Mouse (Mus musculus) spleen, adult 12 weeks (tissue): Measurements from ENCODE around the gene Galnt12.
A peak's percentile ranks its signal among the peaks of the same experiment; 100 is the strongest.
"Not testable (repeated sequence)": the region's sequence is repeated elsewhere in the genome, so short reads cannot be mapped to it uniquely, and the experiment has no call there.

Source experiments
- DNase-seq: peaks from one replicate; pipeline ENCODE4 v3.0.0; 2022; ENCODE audit warnings: low spot score

Galnt12 gene

DNA sequence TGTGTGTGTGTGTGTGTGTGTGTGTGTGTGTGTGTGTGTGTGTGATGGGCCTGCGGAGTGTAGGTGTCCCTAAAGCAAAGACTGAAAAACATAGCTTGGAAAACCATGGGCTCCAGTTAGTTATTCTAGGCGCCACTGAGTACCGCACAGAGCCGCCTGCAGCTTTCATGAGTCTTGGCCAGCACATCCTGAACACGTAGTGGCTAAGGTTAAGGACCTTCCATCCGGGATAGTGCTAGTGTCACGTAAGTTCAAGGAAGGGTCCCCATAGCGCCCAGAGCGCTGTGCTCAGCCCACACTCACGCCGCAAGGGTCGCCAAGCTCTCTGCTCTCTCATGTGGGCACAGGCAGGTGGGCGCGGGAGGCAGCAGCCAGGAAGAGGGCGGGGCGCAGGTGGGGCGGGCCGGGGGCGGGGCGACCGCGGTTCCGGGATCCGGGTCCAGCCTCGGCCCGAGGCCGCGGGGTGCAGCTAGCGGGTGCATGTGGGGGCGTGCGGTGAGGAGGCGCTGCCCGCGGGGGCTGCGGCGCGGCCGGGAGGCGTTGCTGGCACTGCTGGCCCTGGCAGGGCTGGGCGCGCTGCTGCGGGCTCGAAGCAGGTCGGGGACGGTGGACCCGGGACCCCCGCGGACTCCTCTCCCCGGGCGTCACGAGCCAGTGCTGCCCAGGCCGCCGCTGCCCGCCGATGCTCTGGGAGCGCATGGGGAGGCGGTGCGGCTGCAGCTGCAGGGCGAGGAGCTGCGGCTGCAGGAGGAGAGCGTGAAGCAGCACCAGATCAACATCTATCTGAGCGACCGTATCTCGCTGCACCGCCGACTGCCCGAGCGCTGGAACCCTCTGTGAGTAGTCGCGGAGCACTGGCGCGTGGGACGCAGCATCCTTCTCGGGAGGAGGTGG lies at the start of gene Galnt12:
TSS of gene Galnt12 (plus strand) at position 417 of the 894 bp plus-strand sequence.
- DNase-seq: peak; percentile 4

DNA sequence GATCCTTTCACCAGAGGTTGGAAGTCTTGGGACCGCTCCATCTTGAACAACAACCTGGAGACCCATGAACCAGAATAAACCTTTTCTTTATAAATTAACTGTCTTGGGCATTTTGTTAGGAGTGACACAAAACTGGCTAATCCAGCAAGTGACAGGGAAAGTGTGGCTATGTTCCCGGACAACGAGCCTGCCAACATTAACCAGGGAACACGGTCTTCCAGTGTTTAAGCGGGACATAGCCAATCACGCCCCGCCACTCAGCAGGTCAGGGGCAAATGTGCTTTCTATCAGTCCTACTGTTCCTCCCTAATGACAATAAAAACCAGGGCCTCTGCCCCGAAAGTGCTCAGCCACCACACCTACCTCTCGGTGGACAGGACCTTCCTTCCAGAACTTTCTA lies 47.8 kb upstream of the Galnt12 start:
- no peak for DNase-seq

DNA sequence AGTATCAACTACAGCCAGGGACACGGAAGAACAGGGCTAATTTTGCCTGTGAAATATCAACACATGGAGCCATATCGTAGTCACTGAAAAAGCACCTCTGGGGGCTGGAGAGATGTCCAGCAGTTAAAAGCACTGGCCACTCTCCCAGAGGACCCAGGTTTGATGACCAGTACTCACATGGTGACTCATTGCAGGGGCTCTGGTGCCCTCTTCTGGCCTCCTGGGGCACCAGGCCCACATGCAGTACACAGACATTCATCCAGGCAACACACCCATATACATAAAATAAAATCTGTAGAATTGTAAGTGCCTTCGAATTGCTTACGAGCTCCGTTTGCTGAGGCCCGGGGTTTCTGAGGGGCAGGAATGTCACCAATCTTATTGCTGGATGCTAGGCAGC lies 44.7 kb upstream of the Galnt12 start:
- no peak for DNase-seq

DNA sequence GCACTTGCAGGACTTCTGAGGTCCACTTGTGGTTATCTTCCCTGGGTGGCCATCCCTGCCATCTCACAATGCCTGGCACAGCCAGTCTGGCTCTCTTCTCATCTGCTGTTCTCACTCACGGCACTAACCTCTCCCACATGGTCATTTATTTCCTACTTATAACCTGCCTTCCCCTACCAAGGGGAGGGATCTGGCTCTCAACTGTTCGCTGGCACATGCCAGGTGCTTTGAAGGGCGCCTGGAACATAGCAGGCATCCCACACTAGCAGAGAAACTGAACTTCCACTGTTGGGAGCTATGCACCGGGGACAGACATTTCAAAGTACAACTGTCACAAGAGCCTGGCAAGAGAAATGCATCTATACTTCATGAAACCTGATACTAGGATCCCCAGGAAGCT lies 43.9 kb upstream of the Galnt12 start:
- no peak for DNase-seq

DNA sequence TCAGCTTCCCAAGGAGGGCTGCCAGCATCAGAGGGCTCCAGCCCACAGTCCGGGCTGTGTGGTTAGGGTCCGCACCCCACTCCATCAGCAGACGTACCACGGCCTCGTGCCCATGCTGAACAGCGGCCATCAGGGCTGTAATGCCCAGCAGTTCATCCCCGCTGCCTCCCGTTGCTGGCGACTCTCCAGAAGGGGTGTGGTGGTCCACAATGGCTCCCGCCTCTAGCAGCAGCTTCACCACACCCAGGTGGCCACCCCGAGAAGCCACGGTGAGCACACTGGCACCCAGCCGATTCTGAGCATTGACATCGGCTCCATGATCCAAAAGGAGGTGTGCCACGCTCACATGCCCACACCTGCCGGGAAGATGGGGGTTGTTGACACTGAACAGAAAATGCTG lies 42.5 kb upstream of the Galnt12 start:
- no peak for DNase-seq

DNA sequence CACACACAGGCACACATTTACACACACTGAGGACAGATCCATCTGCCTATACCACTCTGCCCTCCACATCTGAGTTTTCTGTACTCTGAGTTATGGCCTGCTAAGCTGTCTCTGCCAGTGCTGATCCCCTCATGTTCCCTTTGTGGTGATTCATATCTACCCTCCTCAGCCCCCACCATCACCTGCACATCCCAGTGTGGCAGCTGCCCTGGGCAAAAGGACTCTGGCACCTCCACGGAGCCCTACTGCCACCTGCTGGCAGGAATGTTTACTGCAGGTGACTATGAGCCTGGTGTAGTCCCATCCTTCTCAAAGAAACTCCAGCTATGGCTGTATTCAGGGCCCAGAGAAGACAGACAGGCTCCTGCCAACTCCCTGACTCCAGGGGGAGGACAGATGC lies 41.5 kb upstream of the Galnt12 start:
- peak; percentile 57 for DNase-seq

DNA sequence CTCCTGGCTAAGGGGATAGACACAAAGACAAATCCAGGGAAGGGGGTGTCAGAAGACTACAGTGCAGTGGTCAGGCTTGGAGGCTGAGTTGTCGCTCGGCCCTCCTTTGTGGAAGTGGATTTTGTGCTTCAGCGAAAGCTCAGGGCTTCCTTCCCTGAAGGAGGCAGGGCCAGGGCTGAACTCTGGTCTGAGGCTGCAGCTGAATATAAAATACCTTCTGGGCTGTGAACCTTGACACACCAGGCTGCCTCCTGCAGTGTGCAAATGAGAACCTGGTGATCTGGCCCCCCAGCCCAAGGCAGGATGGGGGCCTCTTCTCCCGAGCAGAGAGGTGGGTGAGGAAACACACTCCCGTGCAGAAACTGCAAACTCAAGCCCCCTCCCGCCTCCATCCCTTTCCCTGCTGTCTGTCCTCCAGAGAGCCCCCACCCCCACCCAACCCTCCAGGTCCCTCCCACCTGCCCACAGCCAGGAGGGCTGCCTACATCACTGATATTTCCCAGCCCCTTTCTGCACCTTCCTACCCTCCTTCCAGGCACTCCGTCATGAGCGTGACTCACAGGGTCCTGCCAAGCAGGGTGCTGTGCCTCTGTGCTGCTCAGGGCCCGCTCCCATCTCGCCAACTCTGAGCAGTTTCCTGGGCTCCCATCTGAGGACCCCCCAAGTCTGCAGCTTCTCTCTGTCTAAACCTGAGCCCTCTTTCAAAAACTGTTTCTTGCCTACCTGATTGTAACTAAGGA lies 40.9 kb upstream of the Galnt12 start:
- DNase-seq: no peak

DNA sequence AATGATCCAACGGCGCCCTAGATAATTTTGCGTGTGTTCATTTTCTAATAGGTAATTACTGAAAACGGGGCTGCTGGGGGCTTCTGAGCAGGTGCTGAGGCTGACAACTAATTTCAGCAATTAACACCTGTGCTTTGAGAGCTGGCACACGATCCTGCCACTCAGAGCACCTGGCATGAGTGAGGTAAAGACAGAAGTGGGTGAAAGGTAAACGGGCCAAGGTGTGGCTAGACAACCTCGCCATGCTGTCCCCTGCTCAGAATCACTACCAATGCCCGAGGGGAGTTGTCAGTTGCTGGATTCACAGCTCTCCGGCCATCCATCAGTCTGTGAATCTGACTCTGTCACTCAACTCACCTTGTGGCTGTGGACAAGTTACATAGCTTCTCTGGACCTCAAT lies 39.8 kb upstream of the Galnt12 start:
- DNase-seq: no peak

DNA sequence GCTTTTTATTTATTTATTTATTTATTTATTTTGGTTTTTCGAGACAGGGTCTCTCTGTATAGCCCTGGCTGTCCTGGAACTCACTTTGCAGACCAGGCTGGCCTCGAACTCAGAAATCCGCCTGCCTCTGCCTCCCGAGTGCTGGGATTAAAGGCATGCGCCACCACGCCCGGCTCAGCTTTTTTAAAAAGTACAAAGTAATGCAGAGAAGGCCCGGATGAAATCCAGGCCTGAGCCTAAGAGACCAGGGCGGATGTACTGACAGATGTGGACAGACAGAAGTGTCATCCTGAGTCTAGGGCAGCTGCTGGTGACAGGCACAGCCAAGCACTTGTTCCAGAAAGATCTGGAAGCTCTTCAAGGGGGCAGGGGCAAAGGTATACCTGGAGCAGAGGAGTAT lies 36.5 kb upstream of the Galnt12 start:
- not testable (repeated sequence) for DNase-seq

DNA sequence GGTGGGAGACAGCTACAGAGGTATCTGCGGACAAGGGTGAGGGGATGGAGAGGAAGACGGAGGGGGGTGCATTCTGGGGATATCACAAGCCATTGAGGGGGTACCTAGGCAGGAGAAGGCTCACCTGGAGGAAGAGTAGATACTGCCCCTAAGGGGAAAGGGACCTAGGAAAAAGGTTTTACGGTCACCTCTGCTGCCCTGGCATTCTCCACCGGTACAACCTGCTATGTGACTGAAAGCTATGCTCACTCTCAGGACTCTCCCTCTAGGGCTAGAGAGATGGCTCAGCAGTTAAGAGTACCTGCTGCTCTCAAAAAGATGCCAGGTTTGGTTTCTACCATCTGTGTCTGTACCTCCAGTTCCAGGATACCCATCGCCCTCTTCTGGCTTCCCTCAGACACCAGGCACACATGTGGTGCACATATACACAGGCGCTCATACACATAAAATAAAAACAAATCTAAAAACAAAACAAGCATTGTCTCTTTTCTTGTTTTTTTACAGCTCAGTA lies 36.1 kb upstream of the Galnt12 start:
- DNase-seq: no peak

DNA sequence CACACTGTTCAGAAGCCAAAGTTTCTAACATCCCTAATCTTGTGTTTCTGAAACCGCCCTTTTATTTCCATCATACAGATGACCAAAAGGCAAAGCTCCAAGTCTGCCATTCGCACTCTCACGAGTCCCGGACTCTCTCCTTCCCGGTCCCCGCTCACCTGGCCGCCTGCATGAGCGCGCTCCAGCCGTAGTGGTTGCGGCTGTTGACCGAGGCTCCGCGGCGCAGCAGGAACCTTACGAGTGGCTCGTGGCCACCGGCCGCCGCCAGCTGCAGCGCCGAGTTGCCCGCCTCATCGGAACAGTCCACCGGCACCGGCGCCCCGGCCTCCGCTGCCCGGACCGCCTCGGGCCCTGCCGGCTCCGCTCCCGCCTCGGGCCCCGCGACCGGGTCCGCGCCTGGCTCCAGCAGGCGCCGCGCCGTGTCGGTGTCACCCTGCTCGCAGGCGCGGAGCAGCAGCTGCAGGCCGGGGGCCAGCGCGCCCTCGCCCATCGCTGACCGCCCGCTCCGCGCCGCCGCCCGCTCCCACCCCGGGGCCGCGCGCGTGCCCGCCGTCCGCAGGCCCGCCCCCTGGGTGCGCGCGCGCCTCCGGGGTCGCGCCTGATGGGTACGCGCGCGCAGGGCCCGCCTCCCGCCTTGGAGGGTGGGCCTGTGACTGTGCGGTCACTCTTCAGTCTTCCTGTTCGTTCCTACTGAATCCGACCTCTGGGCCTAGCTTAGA lies 34.8 kb upstream of the Galnt12 start, which contains the start of gene Anks6:
TSS of gene Anks6 (minus strand) at position 637 of the 719 bp plus-strand sequence.
- no peak for DNase-seq

DNA sequence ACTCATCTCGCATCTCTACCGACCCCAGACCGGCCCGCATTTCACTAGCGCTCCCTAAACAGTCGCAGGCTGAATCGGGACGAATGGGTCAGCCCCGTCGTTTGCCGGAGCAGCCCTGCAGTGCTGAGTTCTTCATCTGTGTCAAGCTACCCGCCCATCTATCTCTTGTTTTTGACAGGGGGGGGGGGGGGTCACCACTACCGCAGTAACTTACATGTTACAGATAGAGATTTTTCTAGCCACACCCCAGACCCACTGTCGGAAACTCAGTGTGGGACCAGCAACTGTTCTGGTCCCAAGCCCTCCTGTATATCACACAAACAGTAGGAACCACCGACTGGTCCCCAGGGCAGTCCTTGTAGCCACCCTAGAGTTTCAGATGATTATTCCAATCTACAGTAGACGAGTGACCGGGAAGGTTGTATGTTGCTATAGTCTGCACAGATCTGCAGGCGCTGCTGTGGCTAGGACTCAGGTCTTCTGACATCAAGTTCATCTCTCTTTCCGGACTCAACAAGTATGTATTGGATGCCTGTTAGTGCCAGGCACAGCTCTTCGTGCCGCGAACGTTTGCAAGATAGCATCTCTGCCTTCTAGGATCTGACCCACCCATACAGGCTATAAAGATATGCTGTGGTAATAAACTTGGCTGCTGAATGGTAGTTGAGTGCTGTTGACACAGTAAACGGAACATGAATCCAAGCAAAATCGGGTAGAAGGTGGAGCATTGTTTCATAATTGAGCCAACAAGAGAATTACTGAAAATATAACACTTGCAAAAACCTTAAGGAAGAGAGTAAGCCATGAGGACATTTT lies 34.0 kb upstream of the Galnt12 start:
- DNase-seq: no peak

DNA sequence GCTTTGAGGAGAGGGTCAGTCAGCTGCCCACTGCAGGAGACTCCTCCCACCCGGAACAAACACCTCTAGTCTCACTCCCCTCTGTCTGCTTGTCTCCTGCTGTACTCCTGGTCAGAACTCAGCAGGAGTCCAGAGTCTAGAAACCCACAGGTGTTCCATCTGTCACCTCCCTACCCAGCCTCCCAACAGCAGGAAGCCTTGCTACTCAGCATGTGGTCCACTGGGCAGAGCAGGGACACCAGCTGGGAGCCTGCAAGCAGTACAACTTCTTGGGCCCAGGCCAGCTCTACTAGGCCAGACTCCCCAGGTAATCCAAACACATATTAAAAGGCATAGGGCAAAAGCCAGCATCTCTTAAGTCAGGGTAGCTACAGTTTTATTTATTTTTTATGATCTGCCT lies 30.8 kb upstream of the Galnt12 start:
- DNase-seq: no peak

DNA sequence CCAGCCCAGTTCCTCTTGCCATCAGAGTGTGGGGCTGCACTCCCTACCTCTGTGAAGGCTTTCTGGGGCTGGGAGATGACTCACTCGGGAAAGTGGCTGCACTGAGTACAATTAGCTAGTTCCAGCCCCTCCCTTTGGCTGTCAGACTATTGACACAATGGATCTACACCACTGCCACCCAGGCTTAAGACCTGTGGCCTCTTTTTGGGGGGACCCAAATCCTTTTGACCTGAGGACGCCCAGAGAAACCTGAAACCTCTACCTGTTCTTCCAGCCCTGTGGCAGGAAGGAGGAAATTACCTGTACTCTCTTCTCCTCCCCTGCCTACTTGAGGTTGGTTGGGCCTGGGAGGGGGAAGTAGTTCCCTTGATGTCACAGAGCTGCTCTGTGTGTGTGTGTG lies 16.7 kb upstream of the Galnt12 start:
- DNase-seq: no peak

DNA sequence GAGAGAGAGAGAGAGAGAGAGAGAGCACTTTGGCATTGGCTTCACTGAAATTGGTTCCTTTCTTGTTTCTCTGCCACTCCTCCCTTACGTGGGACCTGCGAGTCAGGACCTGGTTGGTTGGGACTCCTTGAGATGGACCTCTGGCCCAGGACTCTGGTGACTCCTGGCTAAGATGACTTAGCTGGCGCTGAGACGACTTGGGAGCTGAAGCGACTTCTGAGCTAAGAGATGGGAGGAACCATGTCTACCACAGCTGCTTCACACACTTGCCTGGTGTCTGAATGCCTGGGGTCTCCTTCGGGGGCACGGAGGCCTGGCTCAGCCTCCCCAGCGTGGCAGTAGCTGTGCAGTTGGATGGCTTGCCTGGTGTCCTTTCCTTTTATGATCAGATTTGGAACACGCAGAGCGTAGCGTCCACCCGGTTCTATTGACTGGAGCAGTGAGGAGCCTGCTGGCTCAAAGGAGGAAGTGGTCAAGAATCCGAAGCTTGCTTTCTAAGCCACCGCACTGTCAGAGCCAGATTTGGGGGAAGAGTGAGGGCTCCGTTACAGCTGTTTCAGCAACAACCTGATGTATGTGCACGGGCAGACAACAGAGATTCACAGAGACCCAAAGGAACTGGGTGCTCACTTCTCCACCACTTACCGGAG lies 11.6 kb upstream of the Galnt12 start:
- DNase-seq: no peak

DNA sequence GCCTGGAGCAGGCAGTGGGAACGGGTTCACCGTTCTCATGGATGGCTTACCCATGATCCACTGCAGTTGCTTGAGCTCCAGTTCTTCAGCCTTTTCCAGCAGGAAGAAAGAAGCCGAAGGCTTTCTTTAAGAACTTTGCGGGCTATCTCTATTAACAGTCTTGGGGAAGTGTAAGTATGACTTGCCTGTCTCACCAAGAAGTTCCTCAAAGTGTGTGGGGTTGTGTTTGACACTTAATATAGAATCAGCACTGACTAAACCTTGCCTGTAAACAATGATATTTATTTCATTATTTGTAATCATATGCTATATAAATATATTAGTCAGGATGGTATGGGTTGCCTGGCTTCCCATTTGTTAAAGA lies 11.1 kb upstream of the Galnt12 start:
- no peak for DNase-seq

DNA sequence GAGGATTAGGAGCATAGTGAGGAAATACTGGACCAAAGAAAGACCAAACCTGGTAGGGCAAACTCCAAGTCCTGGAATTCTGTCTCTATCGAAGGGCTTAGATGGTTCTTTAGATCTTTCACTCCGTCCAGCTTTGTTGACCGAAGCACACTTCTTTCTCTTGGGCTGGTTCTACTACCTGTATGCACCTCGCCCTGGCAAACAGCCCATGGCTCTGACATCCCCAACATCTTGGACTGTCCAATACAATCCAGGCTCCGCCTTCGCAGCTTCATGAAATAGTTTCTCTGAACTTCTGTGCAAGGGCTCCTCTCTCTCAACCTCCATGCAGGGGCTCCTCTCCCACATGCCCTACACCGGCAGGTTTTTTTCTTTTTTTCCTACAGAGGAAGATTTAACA lies 7.9 kb upstream of the Galnt12 start:
- DNase-seq: no peak

DNA sequence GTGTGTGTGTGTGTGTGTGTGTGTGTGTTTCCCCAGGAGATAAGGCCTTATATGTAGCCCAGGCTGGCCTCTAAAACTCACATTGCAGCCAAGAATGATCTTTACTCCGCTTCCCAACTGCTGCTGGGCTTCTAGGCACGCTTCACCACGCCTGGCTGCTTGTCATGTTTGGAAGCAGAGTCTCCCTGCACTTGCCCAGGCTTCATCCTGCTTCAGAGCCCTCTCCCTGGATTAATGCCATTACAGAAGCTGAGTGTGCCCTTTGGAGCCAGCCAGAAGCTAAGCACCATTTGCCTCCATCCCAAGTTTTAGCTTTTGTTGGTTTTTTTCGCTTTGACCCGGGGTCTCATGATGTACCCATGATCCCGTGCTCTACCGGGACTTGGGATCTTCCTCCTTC lies 3.0 kb upstream of the Galnt12 start:
- DNase-seq: no peak

DNA sequence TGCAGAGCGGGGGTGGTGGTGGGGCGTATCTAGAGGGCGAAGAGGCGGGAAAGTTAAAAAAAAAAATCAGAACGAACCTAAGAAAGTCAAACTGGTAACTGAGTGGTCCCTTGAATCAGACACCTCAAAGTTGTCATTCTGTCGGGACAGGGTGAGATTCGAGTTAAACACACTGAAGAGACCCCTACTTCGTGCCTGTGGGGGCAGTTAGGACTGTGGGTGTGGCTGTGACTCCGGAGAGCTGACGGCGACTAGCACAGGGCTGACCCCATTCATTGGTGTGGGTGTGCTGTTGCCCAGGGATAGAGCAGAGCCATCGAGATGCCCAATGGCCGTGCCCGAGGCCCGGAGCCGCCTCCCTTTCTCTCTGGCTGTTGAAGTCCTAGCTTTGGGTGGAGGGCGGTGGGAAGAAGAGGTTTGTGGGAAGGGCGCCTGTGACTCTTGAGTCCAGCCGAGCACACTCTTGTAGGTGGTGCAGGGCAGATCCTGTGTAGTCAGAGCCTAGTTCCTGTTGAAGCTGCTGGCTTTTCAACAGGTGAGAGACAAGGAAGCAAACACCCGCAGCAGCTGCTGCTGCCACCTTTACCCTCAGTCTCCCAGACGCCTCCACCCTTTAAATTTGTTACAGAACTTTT lies 795 bp downstream of the Galnt12 start:
- DNase-seq: no peak

DNA sequence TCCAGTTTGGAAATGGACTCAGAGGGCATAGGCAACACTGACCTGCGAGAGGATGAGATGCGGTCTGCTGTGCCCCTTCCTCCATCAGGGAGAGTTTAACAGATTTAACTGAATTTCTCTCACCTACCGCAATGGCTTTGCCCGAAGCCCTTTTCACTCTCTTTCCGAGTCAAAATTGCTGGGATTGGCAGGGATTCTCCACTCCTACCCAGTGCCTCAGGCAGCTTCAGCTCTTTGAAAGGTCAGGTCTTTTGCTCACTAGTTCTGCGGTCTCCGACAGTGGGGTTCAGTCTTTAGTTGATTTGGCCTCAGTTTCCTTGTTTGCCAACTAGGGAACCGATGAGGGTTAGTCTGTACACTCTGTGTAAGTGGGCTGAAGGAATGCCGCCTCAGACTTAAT lies 1.5 kb downstream of the Galnt12 start:
- DNase-seq: no peak

DNA sequence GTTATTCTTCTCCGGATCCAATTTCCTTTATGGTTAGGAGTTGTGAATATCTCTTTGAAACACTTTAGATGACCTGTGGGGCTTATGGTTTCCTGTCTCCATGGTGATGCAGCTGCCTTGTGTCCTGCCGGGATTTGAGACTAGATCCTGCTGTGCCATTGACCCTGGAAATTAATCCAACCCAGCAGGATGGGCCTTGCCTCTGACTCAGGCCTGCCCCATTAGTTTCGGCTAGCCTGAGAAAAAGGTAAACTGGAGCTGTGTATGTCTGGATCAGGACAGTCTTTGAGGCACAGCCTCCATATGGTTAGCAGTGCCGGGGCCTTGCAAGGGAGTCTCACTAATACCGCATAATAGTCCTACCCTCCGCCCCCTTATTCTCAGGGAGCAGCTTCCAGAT lies 1.9 kb downstream of the Galnt12 start:
- no peak for DNase-seq
